Mouse (Mus musculus) 3T3-L1 (cell line): ENCODE measurements around the gene Snd1.
A peak's percentile ranks its signal among the peaks of the same experiment; 100 is the strongest.

ENCODE experiments used
- DNase-seq: peaks from one replicate; pipeline ENCODE4 v3.0.0-alpha.2; 2015; ENCODE audit warnings: low read depth, low spot score

The Snd1 gene

GRCm38 (mm10) chr6:28833380-28833822, 358.5 kb downstream of the Snd1 start:
- no peak for DNase-seq

GRCm38 (mm10) chr6:28834046-28834445, 359.1 kb downstream of the Snd1 start:
- DNase-seq: no peak

- DNase-seq: peak; percentile 37
Measured at GRCm38 (mm10) chr6:28836600-28836999, 361.7 kb downstream of the Snd1 start.

GRCm38 (mm10) chr6:28841569-28841968, 366.6 kb downstream of the Snd1 start:
- peak; percentile 88 for DNase-seq

GRCm38 (mm10) chr6:28842375-28843276, 367.7 kb downstream of the Snd1 start:
- peak; percentile 55 for DNase-seq

- DNase-seq: peak; percentile 94
Measured at GRCm38 (mm10) chr6:28845610-28846009, 370.7 kb downstream of the Snd1 start.

- DNase-seq: peak; percentile 59
Measured at GRCm38 (mm10) chr6:28847616-28848015, 372.7 kb downstream of the Snd1 start.

- DNase-seq: peak; percentile 63
Measured at GRCm38 (mm10) chr6:28848285-28848794, 373.4 kb downstream of the Snd1 start.

- peak; percentile 33 for DNase-seq
Measured at GRCm38 (mm10) chr6:28848891-28849290, 374.0 kb downstream of the Snd1 start.

- DNase-seq: peak; percentile 50
Measured at GRCm38 (mm10) chr6:28849317-28849716, 374.4 kb downstream of the Snd1 start.

- peak; percentile 47 for DNase-seq
Measured at GRCm38 (mm10) chr6:28850326-28850900, 375.5 kb downstream of the Snd1 start.

GRCm38 (mm10) chr6:28852342-28852741, 377.4 kb downstream of the Snd1 start:
- DNase-seq: no peak

- DNase-seq: no peak
Measured at GRCm38 (mm10) chr6:28853164-28853563, 378.2 kb downstream of the Snd1 start.

- peak; percentile 81 for DNase-seq
Measured at GRCm38 (mm10) chr6:28853654-28854053, 378.7 kb downstream of the Snd1 start.

- no peak for DNase-seq
Measured at GRCm38 (mm10) chr6:28854598-28854997, 379.7 kb downstream of the Snd1 start.

GRCm38 (mm10) chr6:28855442-28855841, 380.5 kb downstream of the Snd1 start:
- DNase-seq: no peak

GRCm38 (mm10) chr6:28856789-28857188, 381.9 kb downstream of the Snd1 start:
- DNase-seq: no peak

GRCm38 (mm10) chr6:28857198-28858180, 382.6 kb downstream of the Snd1 start:
- DNase-seq: no peak

- DNase-seq: no peak
Measured at GRCm38 (mm10) chr6:28859094-28859493, 384.2 kb downstream of the Snd1 start.

GRCm38 (mm10) chr6:28860450-28860849, 385.5 kb downstream of the Snd1 start:
- no peak for DNase-seq

- no peak for DNase-seq
Measured at GRCm38 (mm10) chr6:28860922-28861321, 386.0 kb downstream of the Snd1 start.
